Mouse (Mus musculus) midbrain, postnatal 0 days (tissue): ENCODE results near the gene Ccser2. TPM values are rescaled to one million over a fixed set of nuclear protein-coding genes. Genes with fewer than 3 reads are reported as not detected.

Source experiments
- ATAC-seq: fragments of 200-750 bp; cut with Nextera tagmentation; 2 replicates; pipeline ENCODE4 v1.8.0; 2017; ENCODE audit warnings: moderate number of reproducible peaks, mild to moderate bottlenecking, moderate TSS enrichment, moderate library complexity; ENCODE audit not compliant: low FRiP score
- DNase-seq: peaks from one replicate; pipeline ENCODE4 v3.0.0-alpha.2; 2015; ENCODE audit warnings: low spot score
- H3K27ac ChIP-seq: fragments of 300-500 bp; sonication (generic); 2 replicates; pipeline ENCODE4 v1.5.1; 2014; ENCODE audit warnings: low read depth, mild to moderate bottlenecking, low read length, mixed read lengths
- H3K27me3 ChIP-seq: fragments of 300-500 bp; sonication (generic); 2 replicates; pipeline ENCODE4 v1.6.1; 2014; ENCODE audit warnings: low read length, control low read depth, mixed read lengths; ENCODE audit not compliant: insufficient read depth
- H3K36me3 ChIP-seq: fragments of 300-500 bp; sonication (generic); 2 replicates; pipeline ENCODE4 v1.6.1; 2014; ENCODE audit warnings: low read length, control low read depth, mixed read lengths; ENCODE audit not compliant: insufficient read depth
- H3K4me1 ChIP-seq: fragments of 300-500 bp; sonication (generic); 2 replicates; pipeline ENCODE4 v1.6.1; 2014; ENCODE audit warnings: mild to moderate bottlenecking, control low read depth, antibody characterized with exemption, low read length, mixed read lengths; ENCODE audit not compliant: insufficient read depth
- H3K4me2 ChIP-seq: fragments of 300-500 bp; sonication (generic); 2 replicates; pipeline ENCODE4 v1.6.1; 2014; ENCODE audit warnings: low read depth, mild to moderate bottlenecking, low read length, mixed read lengths; ENCODE audit not compliant: poor library complexity, severe bottlenecking
- H3K4me3 ChIP-seq: fragments of 300-500 bp; sonication (generic); 2 replicates; pipeline ENCODE4 v1.5.1; 2014; ENCODE audit warnings: low read depth, mild to moderate bottlenecking, low read length, moderate library complexity
- H3K9ac ChIP-seq: fragments of 300-500 bp; sonication (generic); replicated peaks from 2 replicates; pipeline ENCODE4 v1.6.1; 2014; ENCODE audit warnings: mild to moderate bottlenecking, low read length, moderate library complexity, mixed read lengths; ENCODE audit not compliant: poor library complexity, severe bottlenecking
- H3K9me3 ChIP-seq: fragments of 300-500 bp; sonication (generic); 2 replicates; pipeline ENCODE4 v1.6.1; 2016; ENCODE audit warnings: low read length, control low read depth
- CTCF ChIP-seq: IDR thresholded peaks from 2 replicates; pipeline ENCODE4 v1.5.1; 2016; ENCODE audit warnings: antibody characterized with exemption, mild to moderate bottlenecking
- WGBS: fragments of 180-500 bp; shearing (Covaris S2); extraction: QIAGEN DNeasy Blood & Tissue Kit; methylation state at CpG from one replicate; pipeline ENCODE4 v1.1.7; 2014; 5-methylcytosine and 5-hydroxymethylcytosine counted together
- polyA plus RNA-seq: library from polyadenylated mRNA; unstranded; fragments of >200 nt; fragmentation: Nextera tagmentation; extraction: Ambion mirVana; gene quantifications from 2 replicates; pipeline ENCODE4 v1.2.1, GENCODE M21; 2015
- total RNA-seq: library from RNA; depleted of rRNA; stranded (reverse); fragments of >200 nt; gene quantifications from 2 replicates; pipeline ENCODE4 v1.2.3, GENCODE M21; 2014

The Ccser2 gene
- total and polyA plus RNA-seq, 2 experiments from 2014 or later, result 81.0 to 99.1 TPM

DNA sequence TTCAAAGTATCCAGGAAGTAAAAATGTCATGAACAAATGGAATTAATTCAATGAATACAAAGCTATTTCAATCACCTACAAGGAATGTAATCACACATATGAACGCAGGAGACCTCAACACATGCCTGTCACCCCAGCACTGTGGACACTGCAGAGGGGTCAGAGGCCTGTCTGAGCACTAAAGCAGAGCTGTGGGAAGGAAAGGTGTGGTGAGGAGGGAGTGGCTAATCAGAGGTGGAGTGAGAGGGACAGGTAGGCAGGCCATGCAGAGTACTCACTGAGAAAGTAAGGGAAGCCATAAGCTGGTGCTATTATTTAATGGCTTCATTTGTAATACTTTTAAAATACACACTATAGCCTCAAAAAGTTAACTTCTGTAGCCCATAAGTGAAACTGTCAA is 64.4 kb downstream of the Ccser2 start:
- ATAC-seq, result no peak
- Histone ChIP-seq H3K9me3 (no peaks in the 10 kb centered on the region), H3K9ac (no peak overlapping the region), H3K36me3 (peaks cover 12% of the 10 kb centered on the region), H3K4me2 (no peak overlapping the region), H3K4me1 (no peaks in the 10 kb centered on the region), H3K4me3 (no peak overlapping the region), H3K27ac (no peak overlapping the region), H3K27me3 (no peaks in the 10 kb centered on the region)
- WGBS, result 88% methylated on average over 1 of the region's 1 CpGs
- no peak for DNase-seq
- TF ChIP-seq CTCF, result no peak

DNA sequence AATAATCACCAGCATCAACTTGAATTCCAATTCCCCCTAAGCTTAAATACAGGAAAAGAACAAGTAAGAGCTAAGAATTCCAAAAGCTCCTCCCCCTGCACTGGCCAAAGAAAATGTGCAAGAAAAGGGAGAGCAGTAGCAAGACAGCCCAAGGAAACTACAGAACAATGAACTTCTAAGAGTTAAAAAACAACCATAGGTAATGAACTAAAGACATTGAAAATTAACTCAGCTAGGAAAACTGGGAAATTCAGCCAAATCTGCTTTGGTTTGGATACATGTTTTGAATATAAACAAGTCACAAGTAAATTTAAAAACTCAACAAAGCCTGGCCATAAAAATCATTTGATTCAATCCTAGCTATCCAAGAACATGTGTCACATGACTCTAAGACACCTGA is 67.7 kb downstream of the Ccser2 start:
- ATAC-seq (no peak), DNase-seq (no peak)
- H3K27me3 ChIP-seq, result no peaks in the 10 kb centered on the region
- peaks cover 4% of the 10 kb centered on the region for H3K36me3 ChIP-seq
- no peak overlapping the region for H3K4me3 ChIP-seq
- no peak for TF ChIP-seq CTCF
- H3K4me1 ChIP-seq, result no peaks in the 10 kb centered on the region
- no peak overlapping the region for H3K27ac ChIP-seq
- no peak overlapping the region for H3K9ac ChIP-seq
- no peak overlapping the region for H3K4me2 ChIP-seq
- no peaks in the 10 kb centered on the region for H3K9me3 ChIP-seq

DNA sequence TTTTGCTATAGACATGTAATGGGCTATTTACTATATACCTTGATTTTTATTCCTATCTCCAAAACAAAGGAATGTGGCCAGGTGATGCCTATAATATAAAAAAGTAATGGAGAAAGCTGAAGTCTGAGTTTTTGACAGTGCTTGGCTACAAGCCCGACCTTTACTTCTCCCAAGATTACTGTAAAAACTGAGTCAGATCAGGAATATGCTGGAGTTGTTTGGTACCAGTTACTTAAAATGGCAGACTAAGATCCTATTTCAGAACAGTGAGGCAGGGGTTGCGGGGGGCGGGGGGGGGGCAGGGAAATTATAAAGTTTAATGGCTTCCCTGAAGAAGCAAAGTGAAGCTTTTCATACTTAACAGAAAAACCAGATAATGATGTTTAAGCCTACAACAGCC is 73.9 kb downstream of the Ccser2 start:
- ATAC-seq, result no peak
- TF ChIP-seq CTCF, result no peak
- Histone ChIP-seq H3K4me3 (no peak overlapping the region), H3K36me3 (no peaks in the 10 kb centered on the region; the same call in 1 of the 2 replicates), H3K9me3 (no peaks in the 10 kb centered on the region), H3K4me1 (no peaks in the 10 kb centered on the region), H3K27me3 (no peaks in the 10 kb centered on the region), H3K27ac (no peak overlapping the region), H3K9ac (no peak overlapping the region), H3K4me2 (no peak overlapping the region)
- DNase-seq, result no peak
- 88% methylated on average over 3 of the region's 3 CpGs for WGBS

DNA sequence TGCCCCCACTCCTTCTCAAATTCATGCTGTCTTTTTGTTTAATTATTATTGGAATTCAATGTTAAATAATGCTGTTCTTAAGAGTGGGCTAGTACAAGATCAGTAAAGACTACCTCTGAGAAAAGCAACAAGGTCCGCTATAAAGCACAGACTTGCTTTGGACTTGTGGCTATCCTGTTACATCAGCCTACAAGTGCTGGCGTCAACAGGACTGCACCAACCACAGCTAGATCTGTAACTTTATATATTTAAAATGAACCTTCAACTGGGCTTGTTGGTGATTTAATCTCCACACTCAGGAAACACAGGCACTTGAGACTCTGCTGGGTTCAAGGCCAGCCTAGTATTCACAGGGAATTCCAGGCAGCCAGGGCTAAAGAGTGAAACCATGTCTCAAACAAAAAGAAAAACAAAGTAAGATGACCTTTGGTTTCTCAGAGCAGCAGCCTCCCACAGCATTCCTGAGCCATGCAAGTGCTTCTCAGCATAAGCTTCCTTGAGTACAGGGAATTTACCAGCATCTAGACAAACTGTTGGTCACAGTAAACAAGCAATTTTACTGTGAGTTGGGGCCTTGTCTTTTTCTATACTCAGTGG is 75.7 kb downstream of the Ccser2 start:
- Histone ChIP-seq H3K4me3 (no peak overlapping the region), H3K36me3 (no peaks in the 10 kb centered on the region), H3K4me2 (no peak overlapping the region), H3K9ac (no peak overlapping the region), H3K4me1 (no peaks in the 10 kb centered on the region), H3K27me3 (no peaks in the 10 kb centered on the region), H3K9me3 (no peaks in the 10 kb centered on the region), H3K27ac (no peak overlapping the region)
- DNase-seq, result no peak
- WGBS, result 91% methylated on average over 2 of the region's 2 CpGs
- no peak for TF ChIP-seq CTCF
- ATAC-seq, result no peak

DNA sequence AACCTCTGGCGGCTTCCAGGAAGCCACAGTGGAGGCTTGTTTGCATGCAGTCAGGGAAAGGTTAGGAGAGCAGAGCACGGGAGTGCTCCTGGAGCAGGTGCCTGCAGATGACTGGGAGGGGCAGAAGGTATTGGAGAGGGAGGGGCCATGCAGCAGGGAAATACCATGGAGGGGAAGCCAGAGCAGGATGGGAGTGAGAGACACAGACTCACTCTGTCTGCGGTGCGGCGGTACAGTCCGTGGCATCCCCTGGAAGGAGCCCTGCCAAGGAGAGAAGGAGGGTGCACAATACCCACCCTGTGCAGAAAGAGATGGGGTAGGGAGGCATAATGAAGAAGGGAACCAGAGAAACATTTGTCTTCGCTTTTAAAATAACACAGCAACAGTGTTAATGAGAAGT is 78.4 kb downstream of the Ccser2 start:
- Histone ChIP-seq H3K36me3 (peaks cover under 1% of the 10 kb centered on the region; the same call in 1 of the 2 replicates), H3K4me3 (no peak overlapping the region), H3K4me1 (no peaks in the 10 kb centered on the region), H3K4me2 (no peak overlapping the region), H3K27ac (no peak overlapping the region), H3K27me3 (no peaks in the 10 kb centered on the region), H3K9ac (no peak overlapping the region), H3K9me3 (no peaks in the 10 kb centered on the region)
- TF ChIP-seq CTCF, result no peak
- 71% methylated on average over 7 of the region's 7 CpGs for WGBS
- DNase-seq (no peak), ATAC-seq (no peak)

DNA sequence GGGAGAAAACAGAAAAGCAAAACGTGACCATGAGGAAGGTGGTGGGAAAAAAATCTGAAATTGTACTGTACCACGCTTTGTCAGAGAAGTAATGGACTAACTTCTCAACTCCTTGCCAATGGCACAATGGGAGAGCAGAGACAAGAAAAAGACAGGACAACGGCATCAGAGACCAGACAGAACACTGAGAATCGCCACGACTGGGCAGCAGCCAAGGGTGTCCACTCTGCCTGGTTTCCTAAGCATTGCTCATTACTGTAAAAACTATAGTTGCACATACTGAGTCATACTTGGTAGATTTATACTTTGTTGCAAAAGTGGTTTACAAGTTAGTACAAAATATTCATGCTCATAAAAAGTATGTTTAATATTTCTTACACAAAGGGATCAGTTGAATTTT is 82.9 kb downstream of the Ccser2 start:
- Histone ChIP-seq H3K27me3 (no peaks in the 10 kb centered on the region), H3K36me3 (peaks cover 8% of the 10 kb centered on the region; the same call in 1 of the 2 replicates), H3K4me3 (no peak overlapping the region), H3K27ac (no peak overlapping the region), H3K4me2 (no peak overlapping the region), H3K4me1 (no peaks in the 10 kb centered on the region), H3K9me3 (no peaks in the 10 kb centered on the region), H3K9ac (no peak overlapping the region)
- ATAC-seq, result no peak
- WGBS, result 85% methylated on average over 5 of the region's 5 CpGs
- TF ChIP-seq CTCF, result no peak
- DNase-seq, result no peak
